Mouse (Mus musculus) right cerebral cortex, postnatal 14 days (tissue): Measurements from ENCODE around the gene Gtf2f1.

Experiments used
- DNase-seq: peaks from one replicate; pipeline ENCODE4 v3.0.0; 2022

Gtf2f1 gene

GRCm38 (mm10) chr17:57001228-57001627 lies 9.9 kb downstream of the Gtf2f1 start:
- DNase-seq: no peak

DNA sequence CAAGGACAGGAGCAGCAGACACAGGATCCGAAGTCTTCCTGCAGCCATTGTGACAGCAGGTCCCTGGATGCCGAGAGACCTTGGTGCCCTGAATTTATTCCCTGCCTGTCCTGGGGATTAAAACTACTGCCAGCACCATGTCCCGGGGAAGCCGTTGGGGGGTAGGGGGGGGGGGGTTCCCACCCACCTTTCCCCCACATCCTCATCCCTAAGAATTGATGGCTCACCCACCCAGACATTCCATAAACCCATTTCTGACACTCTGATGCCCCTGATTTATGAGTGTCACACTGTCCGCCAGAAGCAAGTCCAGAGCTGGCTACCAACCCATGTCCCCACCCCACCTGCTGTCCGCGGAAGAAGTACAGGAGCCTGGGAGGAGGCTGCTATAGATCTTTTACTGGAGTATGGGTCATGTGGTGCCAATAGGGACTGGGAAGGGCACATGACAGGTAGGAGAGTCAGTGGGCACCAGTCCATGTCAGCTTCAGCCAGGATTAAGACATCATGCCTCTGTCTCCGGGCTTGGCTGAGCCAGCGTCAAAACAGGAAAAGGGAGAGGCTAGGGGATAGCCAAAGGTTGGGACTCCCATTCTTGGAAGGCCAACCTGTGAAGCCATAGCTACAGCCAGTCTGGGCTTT lies 11.0 kb downstream of the Gtf2f1 start, which contains the start of gene Pspn:
Gene Pspn, minus strand, starts transcription at position 51 of the 642 bp plus-strand sequence.
- no peak for DNase-seq

GRCm38 (mm10) chr17:56999414-56999813 lies 11.7 kb downstream of the Gtf2f1 start:
- DNase-seq: no peak

DNA sequence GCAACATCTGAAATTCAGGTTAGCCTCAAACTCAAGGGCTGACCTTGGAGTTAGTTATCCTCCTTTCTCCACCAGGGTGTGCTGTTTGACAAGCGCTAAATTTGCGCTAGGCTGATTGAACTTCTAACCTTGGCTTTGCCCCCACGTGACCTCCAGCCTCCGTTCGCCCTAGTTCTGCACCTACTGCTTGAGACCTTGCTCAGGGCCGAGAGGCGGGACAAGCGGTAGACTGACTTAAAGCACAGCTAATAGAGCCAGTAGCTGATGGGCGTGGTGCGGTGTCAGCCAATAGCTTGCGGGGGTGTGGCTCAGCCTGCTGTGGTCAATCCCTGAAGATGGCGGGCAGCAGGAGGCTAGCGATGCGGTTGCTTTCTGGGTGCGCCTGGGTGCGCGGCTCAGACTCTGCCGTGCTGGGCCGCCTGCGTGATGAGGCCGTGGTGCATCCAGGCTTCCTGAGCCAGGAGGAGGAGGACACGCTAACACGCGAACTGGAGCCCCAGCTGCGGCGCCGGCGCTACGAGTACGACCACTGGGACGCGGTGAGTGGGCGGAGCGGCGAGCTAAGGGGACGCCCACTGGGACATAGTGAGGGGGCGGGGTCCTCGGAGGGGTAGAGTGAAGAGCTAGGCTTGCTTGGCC lies 13.9 kb downstream of the Gtf2f1 start, which contains the start of gene Alkbh7:
Gene Alkbh7, plus strand, starts transcription at position 311 of the 639 bp plus-strand sequence.
- DNase-seq: peak; percentile 88

- no peak for DNase-seq
Measured at GRCm38 (mm10) chr17:56996506-56996905, 14.6 kb downstream of the Gtf2f1 start.

- DNase-seq: no peak
Measured at GRCm38 (mm10) chr17:56995046-56995445, 16.0 kb downstream of the Gtf2f1 start.

DNA sequence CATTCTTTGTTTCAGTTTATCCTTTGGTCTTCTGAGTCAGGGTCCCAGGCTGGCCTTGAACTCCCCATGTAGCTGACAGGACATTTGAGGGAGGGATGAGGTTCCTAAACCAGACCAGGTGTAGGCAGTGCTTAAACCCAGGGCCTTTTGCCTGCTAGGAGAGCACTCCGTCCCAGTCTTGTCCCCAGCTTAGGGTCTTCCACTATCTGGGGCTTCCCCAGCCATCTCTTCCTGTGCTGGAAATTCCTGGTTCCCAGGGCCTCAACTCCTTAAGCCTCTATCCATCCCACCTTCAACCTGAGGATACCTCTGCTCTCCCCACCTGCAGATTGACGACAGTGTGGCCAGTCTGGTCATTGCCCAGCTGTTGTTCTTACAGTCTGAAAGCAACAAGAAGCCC lies 20.1 kb downstream of the Gtf2f1 start:
- DNase-seq: no peak

- peak; percentile 91 for DNase-seq
Measured at GRCm38 (mm10) chr17:56990115-56990746, 20.9 kb downstream of the Gtf2f1 start, which contains the start of gene Clpp. Clpp (plus strand) TSS chr17:56990305.

DNA sequence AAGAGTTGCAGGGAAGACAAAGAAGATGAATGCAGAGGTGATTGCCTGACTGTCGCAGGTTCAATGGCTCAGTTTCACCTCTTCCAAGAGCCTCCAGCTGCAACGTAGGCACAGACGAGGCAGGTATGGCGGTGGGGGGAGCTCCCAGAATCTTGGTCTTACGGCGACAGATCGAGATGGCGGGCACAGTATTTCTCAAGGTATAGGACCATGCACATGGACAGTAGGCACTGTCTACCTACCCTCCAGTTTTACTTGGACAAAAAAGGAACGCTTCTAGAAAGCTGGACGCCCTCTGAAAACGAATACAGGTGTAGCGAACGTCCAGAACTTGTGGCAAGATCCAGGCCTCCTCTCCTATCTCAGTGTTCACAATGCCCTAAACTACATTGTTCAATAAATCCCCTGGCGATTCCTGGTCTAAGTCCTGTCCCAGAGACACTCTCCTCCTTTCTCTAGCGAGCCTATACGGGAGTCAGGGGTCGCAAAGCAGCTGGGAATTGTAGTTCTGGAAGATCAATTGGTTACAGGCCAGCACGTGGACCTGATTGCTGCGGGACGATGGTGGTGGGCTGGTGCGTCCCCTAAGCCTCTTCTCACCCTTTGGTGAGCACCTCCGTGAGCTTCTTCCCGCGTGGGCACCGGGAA lies 21.5 kb downstream of the Gtf2f1 start:
- peak; percentile 71 for DNase-seq

GRCm38 (mm10) chr17:56988921-56989430 lies 22.1 kb downstream of the Gtf2f1 start:
- no peak for DNase-seq

DNA sequence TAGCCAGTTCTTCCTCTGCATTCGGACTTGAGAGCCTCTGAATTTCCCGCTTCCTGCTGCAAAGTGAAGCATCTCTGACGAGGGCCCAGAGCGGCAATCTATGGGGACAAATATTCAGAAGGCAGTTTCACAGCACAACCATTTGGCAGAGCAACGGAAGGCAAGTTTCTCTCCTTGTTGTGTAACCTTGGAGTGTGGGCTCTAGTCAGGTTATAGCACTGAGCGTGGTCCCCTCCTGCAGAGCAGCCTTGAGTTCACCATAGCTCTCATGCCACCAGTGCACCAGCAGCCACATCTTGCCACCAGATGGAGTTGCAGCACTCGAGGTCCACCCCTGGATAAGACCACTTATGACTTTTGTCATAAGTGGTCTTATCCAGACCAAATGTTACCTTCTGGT lies 22.6 kb downstream of the Gtf2f1 start:
- DNase-seq: no peak

- no peak for DNase-seq
Measured at GRCm38 (mm10) chr17:56986105-56986805, 24.8 kb downstream of the Gtf2f1 start.

GRCm38 (mm10) chr17:56985656-56986055 lies 25.4 kb downstream of the Gtf2f1 start:
- DNase-seq: no peak

- no peak for DNase-seq
Measured at GRCm38 (mm10) chr17:56984886-56985285, 26.2 kb downstream of the Gtf2f1 start.

GRCm38 (mm10) chr17:56982013-56982412 lies 29.1 kb downstream of the Gtf2f1 start, which contains the start of gene Acer1:
Acer1 (minus strand) TSS chr17:56982126.
- DNase-seq: no peak

DNA sequence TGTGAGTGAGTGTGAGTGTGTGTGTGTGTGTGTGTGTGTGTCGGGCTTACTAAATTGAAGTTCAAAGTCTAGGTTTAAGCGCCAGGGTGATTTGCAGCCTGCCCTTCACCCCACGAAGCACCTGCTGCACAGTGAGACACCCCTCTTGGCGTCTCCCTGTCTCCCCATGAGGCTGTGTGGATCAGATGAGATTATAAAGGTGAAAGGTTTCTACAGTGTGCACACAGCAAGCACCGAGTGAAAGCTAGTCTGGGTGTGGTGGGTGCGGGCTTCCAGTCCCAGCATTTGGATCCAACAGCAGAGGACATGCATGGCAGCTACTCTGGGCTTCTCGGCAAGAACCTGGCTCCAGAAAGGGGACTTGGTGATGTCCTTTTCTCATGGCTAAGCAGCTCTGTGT lies 30.0 kb downstream of the Gtf2f1 start:
- DNase-seq: no peak

DNA sequence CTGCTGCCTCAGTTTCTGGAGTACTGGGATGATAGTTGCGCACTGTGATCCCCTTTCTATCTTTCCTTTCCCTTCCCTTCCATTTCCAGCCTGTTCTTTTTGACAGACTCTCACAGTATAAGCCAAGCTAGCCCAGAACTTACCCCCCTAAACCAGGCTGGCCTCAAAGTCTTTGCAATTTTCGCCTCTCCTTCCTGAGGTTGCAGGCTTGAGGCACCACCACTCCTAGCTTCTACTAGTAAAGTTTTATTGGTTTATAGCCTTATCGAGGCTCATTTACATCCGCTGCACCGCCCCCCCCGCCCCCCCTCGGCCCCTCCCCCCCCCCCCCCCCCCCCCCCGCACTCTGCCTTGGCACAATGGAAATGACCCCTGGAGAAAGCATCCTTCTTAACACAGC lies 31.6 kb downstream of the Gtf2f1 start:
- DNase-seq: no peak

GRCm38 (mm10) chr17:56976531-56977390 lies 34.3 kb downstream of the Gtf2f1 start:
- no peak for DNase-seq

DNA sequence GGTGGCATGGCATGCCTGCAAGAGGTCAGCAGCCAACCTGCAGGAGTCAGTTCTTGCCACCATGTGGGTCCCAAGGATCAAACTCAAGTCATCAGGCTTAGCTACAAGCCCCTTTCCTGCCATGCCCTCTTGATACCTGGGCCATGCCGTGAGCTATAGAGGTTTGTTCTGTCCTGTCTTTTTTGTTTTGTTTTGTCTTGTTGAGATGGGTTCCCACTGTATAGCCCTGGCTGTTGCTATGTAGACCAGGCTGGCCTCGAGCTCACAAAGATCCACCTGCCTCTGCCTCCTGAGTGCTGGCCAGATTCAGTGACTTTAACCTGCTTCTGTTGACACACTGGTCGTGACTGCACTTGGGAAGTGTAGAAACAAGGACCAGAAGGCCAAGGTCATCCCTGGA lies 35.7 kb downstream of the Gtf2f1 start:
- DNase-seq: no peak

DNA sequence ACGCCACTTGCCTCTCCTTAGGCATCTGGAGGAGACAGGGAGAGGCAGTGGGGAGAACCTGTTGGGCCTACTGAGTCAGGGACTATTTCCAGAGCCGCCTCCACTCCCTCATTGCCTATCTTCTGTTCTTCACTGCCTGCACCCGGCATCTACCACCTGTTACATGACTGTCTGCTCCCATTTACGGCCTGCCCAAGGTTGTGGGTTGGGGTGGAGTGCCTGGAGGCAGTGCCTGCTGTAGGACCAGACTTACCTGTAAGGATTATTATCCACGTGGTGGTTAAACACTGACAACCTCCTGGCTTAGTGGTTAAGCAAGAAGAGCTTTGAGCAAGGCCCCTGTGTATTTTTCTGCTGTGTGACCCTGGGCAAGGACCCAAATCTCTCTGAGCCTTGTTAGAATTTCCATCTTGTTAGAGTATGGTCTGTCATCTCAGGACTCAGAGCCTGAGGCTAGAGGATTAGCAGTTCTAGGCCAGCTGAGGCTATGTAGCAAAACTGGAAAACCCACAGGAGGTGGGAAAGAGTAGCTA lies 36.3 kb downstream of the Gtf2f1 start:
- no peak for DNase-seq
